Mouse (Mus musculus) gastrocnemius, adult 8-10 months (tissue): ENCODE measurements around the gene Gse1. TPM values are rescaled to one million over a fixed set of nuclear protein-coding genes. Genes with fewer than 3 reads are reported as not detected.

Experiments used
- DNase-seq, 2 experiments: peaks; one replicate each; pipeline ENCODE4 v3.0.0; 2022; ENCODE audit warnings: low spot score in 2 of 2
- total RNA-seq, 4 experiments: library from RNA; stranded (reverse); gene quantifications; 2 replicates each; pipeline ENCODE4 v1.2.4; 2022

The Gse1 gene
- total RNA-seq, 4 experiments from 2014 or later = 32.6 to 36.2 (median 34.6) TPM

- no peak for DNase-seq
These were observed 363.5 kb downstream of the Gse1 start for GRCm38 (mm10) chr8:120591587-120592292.

GRCm38 (mm10) chr8:120594571-120594970, 366.3 kb downstream of the Gse1 start:
- no peak for DNase-seq

GRCm38 (mm10) chr8:120595963-120596362, 367.7 kb downstream of the Gse1 start:
- peak in 1 of 2 experiments; percentile 24 for DNase-seq

GRCm38 (mm10) chr8:120598579-120598978, 370.3 kb downstream of the Gse1 start:
- DNase-seq = no peak

- DNase-seq = peak; percentile 46 to 72
These were observed 371.2 kb downstream of the Gse1 start for GRCm38 (mm10) chr8:120599504-120599903.

GRCm38 (mm10) chr8:120602672-120603071, 374.4 kb downstream of the Gse1 start:
- DNase-seq = no peak

GRCm38 (mm10) chr8:120607460-120607859, 379.2 kb downstream of the Gse1 start:
- DNase-seq = no peak

GRCm38 (mm10) chr8:120607885-120608284, 379.6 kb downstream of the Gse1 start:
- peak; percentile 47 to 62 for DNase-seq

GRCm38 (mm10) chr8:120610824-120611223, 382.6 kb downstream of the Gse1 start:
- DNase-seq = no peak

GRCm38 (mm10) chr8:120614491-120614890, 386.2 kb downstream of the Gse1 start:
- no peak for DNase-seq

- DNase-seq = no peak
These were observed 388.7 kb downstream of the Gse1 start for GRCm38 (mm10) chr8:120616663-120617626.

GRCm38 (mm10) chr8:120618110-120618509, 389.9 kb downstream of the Gse1 start:
- DNase-seq = peak; percentile 34 to 36

GRCm38 (mm10) chr8:120619235-120620180, 391.3 kb downstream of the Gse1 start:
- DNase-seq = no peak

- DNase-seq = no peak
These were observed 392.2 kb downstream of the Gse1 start for GRCm38 (mm10) chr8:120620441-120620840.

GRCm38 (mm10) chr8:120622161-120622560, 393.9 kb downstream of the Gse1 start:
- DNase-seq = no peak

- DNase-seq = no peak
These were observed 395.4 kb downstream of the Gse1 start for GRCm38 (mm10) chr8:120623608-120624007.

- no peak for DNase-seq
These were observed 398.2 kb downstream of the Gse1 start for GRCm38 (mm10) chr8:120626461-120626860.

- no peak for DNase-seq
These were observed 399.0 kb downstream of the Gse1 start for GRCm38 (mm10) chr8:120627298-120627697.

GRCm38 (mm10) chr8:120630031-120630430, 401.8 kb downstream of the Gse1 start:
- DNase-seq = no peak

GRCm38 (mm10) chr8:120630848-120631247, 402.6 kb downstream of the Gse1 start:
- no peak for DNase-seq
